Mouse (Mus musculus): Measurements from ENCODE around the gene Myom1. TPM values are rescaled to one million over a fixed set of nuclear protein-coding genes. Genes with fewer than 3 reads are reported as not detected.
"Not testable (repeated sequence)": the region's sequence is repeated elsewhere in the genome, so short reads cannot be mapped to it uniquely, and the experiment has no call there.

Gene Myom1
- 208 and 237 TPM in 2 replicates for polyA plus RNA-seq (2014; fragmentation: Nextera tagmentation; extraction: Ambion mirVana)

GRCm38 (mm10) chr17:71002081-71002743 lies at the start of gene Myom1:
Gene Myom1 (plus strand): TSS chr17:71002633.
- Histone ChIP-seq H3K36me3 (ENCODE audit: control insufficient read depth, insufficient read depth, low read length) (no peaks in the 10 kb centered on the region), H3K4me2 (peak within 1 kb of the TSS; percentile 64), H3K4me3 (ENCODE audit: low read depth, low read length) (peak within 1 kb of the TSS; percentile 96), H3K27ac (ENCODE audit: low read depth, low read length) (peak within 1 kb of the TSS; percentile 100), H3K9ac (ENCODE audit: low read depth, low read length) (peak within 1 kb of the TSS; percentile 100), H3K9me3 (replicated peaks; ENCODE audit: control insufficient read depth, low read length) (no peaks in the 10 kb centered on the region; the same call in 1 of the 2 replicates), H3K27me3 (ENCODE audit: control insufficient read depth, insufficient read depth, low read length) (no peaks in the 10 kb centered on the region), H3K4me1 (ENCODE audit: control insufficient read depth, insufficient read depth, low read length) (peaks cover 28% of the 10 kb centered on the region)
- peak; percentile 95 for ATAC-seq (replicated peaks; ENCODE audit: insufficient number of reproducible peaks, low FRiP score, low TSS enrichment)
- under 1% methylated on average over 65 of the region's 65 CpGs for WGBS (ENCODE audit: insufficient replicate concordance)

- H3K4me3 ChIP-seq (ENCODE audit: low read depth, low read length); H3K27ac ChIP-seq (ENCODE audit: low read depth, low read length); H3K4me2 ChIP-seq; H3K36me3 ChIP-seq (ENCODE audit: control insufficient read depth, insufficient read depth, low read length); H3K9ac ChIP-seq (ENCODE audit: low read depth, low read length); H3K4me1 ChIP-seq (ENCODE audit: control insufficient read depth, insufficient read depth, low read length); H3K9me3 ChIP-seq (replicated peaks; ENCODE audit: control insufficient read depth, low read length); H3K27me3 ChIP-seq (ENCODE audit: control insufficient read depth, insufficient read depth, low read length): not testable (repeated sequence)
- ATAC-seq (replicated peaks; ENCODE audit: insufficient number of reproducible peaks, low FRiP score, low TSS enrichment), result peak; percentile 100
- 82% methylated on average over 13 of the region's 13 CpGs for WGBS (ENCODE audit: insufficient replicate concordance)
These were observed 38.9 kb upstream of the Myom1 start for GRCm38 (mm10) chr17:70963546-70963945.

- 73% methylated on average over 2 of the region's 2 CpGs for WGBS (ENCODE audit: insufficient replicate concordance)
These were observed 37.2 kb upstream of the Myom1 start for GRCm38 (mm10) chr17:70965281-70965680.

DNA sequence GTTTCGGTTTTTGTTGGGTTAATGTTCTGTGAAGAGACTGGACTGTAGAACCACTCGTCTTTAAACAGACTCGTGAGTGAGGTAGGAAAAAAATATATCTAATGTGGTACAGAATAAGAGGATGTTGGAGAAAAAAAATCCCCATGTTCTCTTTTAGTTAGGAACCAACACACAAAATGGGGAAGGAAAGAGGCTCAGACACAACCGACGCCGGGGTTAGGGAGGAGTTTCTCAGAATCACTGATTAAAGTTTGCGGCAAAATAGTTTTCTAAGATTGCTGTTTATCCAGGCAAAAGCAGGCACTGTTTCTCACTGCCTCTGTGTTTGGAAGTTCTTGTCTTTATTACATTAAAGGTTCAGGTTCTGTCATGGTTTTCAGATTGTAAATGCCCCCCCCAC lies 36.3 kb upstream of the Myom1 start:
- 90% methylated on average over 7 of the region's 7 CpGs for WGBS (ENCODE audit: insufficient replicate concordance)
- no peak overlapping the region for H3K4me3 ChIP-seq (ENCODE audit: low read depth, low read length)
- no peak for ATAC-seq (replicated peaks; ENCODE audit: insufficient number of reproducible peaks, low FRiP score, low TSS enrichment)

More at GRCm38 (mm10) chr17:70965281-70965680, 37.2 kb upstream of the Myom1 start:
- no peaks in the 10 kb centered on the region for H3K4me1 ChIP-seq (ENCODE audit: control insufficient read depth, insufficient read depth, low read length)
- no peak overlapping the region for H3K27ac ChIP-seq (ENCODE audit: low read depth, low read length)
- H3K4me2 ChIP-seq, result no peak overlapping the region
- no peaks in the 10 kb centered on the region for H3K9me3 ChIP-seq (replicated peaks; ENCODE audit: control insufficient read depth, low read length)
- H3K4me3 ChIP-seq (ENCODE audit: low read depth, low read length), result no peak overlapping the region
- ATAC-seq (replicated peaks; ENCODE audit: insufficient number of reproducible peaks, low FRiP score, low TSS enrichment), result no peak
- H3K9ac ChIP-seq (ENCODE audit: low read depth, low read length), result no peak overlapping the region
- H3K36me3 ChIP-seq (ENCODE audit: control insufficient read depth, insufficient read depth, low read length), result no peaks in the 10 kb centered on the region
- no peaks in the 10 kb centered on the region for H3K27me3 ChIP-seq (ENCODE audit: control insufficient read depth, insufficient read depth, low read length)

GRCm38 (mm10) chr17:70967191-70967590 lies 35.2 kb upstream of the Myom1 start:
- Histone ChIP-seq H3K4me3 (ENCODE audit: low read depth, low read length) (no peak overlapping the region), H3K27me3 (ENCODE audit: control insufficient read depth, insufficient read depth, low read length) (no peaks in the 10 kb centered on the region), H3K4me1 (ENCODE audit: control insufficient read depth, insufficient read depth, low read length) (no peaks in the 10 kb centered on the region), H3K27ac (ENCODE audit: low read depth, low read length) (no peak overlapping the region), H3K9me3 (replicated peaks; ENCODE audit: control insufficient read depth, low read length) (no peaks in the 10 kb centered on the region), H3K9ac (ENCODE audit: low read depth, low read length) (no peak overlapping the region), H3K36me3 (ENCODE audit: control insufficient read depth, insufficient read depth, low read length) (no peaks in the 10 kb centered on the region), H3K4me2 (no peak overlapping the region)
- ATAC-seq (replicated peaks; ENCODE audit: insufficient number of reproducible peaks, low FRiP score, low TSS enrichment), result no peak
- 56% methylated on average over 9 of the region's 9 CpGs for WGBS (ENCODE audit: insufficient replicate concordance)

More for the DNA sequence above, 36.3 kb upstream of the Myom1 start:
- no peaks in the 10 kb centered on the region for H3K4me1 ChIP-seq (ENCODE audit: control insufficient read depth, insufficient read depth, low read length)
- H3K27me3 ChIP-seq (ENCODE audit: control insufficient read depth, insufficient read depth, low read length), result no peaks in the 10 kb centered on the region
- H3K4me2 ChIP-seq, result no peak overlapping the region
- H3K9me3 ChIP-seq (replicated peaks; ENCODE audit: control insufficient read depth, low read length), result no peaks in the 10 kb centered on the region
- no peaks in the 10 kb centered on the region for H3K36me3 ChIP-seq (ENCODE audit: control insufficient read depth, insufficient read depth, low read length)
- no peak overlapping the region for H3K27ac ChIP-seq (ENCODE audit: low read depth, low read length)
- H3K9ac ChIP-seq (ENCODE audit: low read depth, low read length), result no peak overlapping the region

DNA sequence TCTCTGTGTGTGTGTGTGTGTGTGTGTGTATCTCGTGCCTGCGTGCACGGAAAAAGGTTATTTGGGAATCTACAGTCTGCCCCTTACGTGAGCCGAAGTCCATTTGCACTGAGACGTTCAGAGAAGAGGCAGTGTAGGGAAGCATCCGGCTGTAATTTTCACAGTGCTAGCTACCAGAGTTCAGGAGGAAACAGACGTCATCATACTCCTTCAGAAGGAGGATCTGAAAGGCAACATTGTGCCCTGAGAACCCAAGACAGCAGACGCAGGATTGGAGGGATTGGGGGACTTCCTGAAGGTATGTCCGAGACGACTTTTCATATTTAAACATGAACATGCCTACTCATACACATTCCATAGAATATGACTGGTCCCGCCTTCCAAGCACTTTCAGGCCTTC lies 34.8 kb upstream of the Myom1 start:
- no peak for ATAC-seq (replicated peaks; ENCODE audit: insufficient number of reproducible peaks, low FRiP score, low TSS enrichment)

DNA sequence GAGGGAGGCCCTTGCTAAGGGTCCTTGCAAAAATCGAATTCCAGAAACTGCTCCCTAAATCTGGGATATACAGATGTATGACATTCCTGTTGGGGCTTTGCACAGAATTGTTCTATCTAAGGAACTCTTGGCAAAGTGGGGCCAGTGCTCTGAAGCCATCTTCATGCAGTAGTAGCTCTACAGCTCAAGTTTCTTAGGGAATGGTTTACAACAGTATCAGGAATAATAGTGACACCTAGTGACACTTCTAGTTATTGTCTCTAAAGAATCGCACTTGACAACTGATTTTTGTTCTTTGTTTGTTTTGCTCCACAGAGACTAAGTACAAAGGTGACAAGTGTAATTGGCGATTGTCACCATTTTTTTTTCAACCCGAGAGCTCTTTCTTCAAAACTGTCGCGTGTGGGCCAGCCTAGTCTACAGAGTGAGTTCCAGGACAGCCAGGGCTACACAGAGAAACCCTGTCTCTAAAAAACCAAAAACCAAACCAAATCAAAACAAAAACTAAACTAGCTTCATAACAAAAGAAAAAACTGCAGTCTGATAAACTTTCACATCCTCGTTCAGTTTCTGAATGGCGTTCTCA lies 33.7 kb upstream of the Myom1 start:
- ATAC-seq (replicated peaks; ENCODE audit: insufficient number of reproducible peaks, low FRiP score, low TSS enrichment), result no peak
- no peak overlapping the region for H3K4me2 ChIP-seq
- peaks cover 2% of the 10 kb centered on the region; the same call in 1 of the 2 replicates for H3K36me3 ChIP-seq (ENCODE audit: control insufficient read depth, insufficient read depth, low read length)
- no peaks in the 10 kb centered on the region for H3K9me3 ChIP-seq (replicated peaks; ENCODE audit: control insufficient read depth, low read length)
- peaks cover 3% of the 10 kb centered on the region; the same call in 1 of the 2 replicates for H3K4me1 ChIP-seq (ENCODE audit: control insufficient read depth, insufficient read depth, low read length)
- WGBS (ENCODE audit: insufficient replicate concordance), result 25% methylated on average over 8 of the region's 8 CpGs
- H3K27me3 ChIP-seq (ENCODE audit: control insufficient read depth, insufficient read depth, low read length), result no peaks in the 10 kb centered on the region
- H3K4me3 ChIP-seq (ENCODE audit: low read depth, low read length), result no peak overlapping the region
- H3K9ac ChIP-seq (ENCODE audit: low read depth, low read length), result no peak overlapping the region
- H3K27ac ChIP-seq (ENCODE audit: low read depth, low read length), result no peak overlapping the region

More for the DNA sequence above, 34.8 kb upstream of the Myom1 start:
- no peaks in the 10 kb centered on the region for H3K36me3 ChIP-seq (ENCODE audit: control insufficient read depth, insufficient read depth, low read length)
- no peak overlapping the region for H3K4me2 ChIP-seq
- 63% methylated on average over 12 of the region's 12 CpGs for WGBS (ENCODE audit: insufficient replicate concordance)
- no peak overlapping the region for H3K4me3 ChIP-seq (ENCODE audit: low read depth, low read length)
- no peak overlapping the region for H3K27ac ChIP-seq (ENCODE audit: low read depth, low read length)
- H3K9me3 ChIP-seq (replicated peaks; ENCODE audit: control insufficient read depth, low read length), result no peaks in the 10 kb centered on the region
- no peaks in the 10 kb centered on the region for H3K4me1 ChIP-seq (ENCODE audit: control insufficient read depth, insufficient read depth, low read length)
- no peak overlapping the region for H3K9ac ChIP-seq (ENCODE audit: low read depth, low read length)
- H3K27me3 ChIP-seq (ENCODE audit: control insufficient read depth, insufficient read depth, low read length), result no peaks in the 10 kb centered on the region

DNA sequence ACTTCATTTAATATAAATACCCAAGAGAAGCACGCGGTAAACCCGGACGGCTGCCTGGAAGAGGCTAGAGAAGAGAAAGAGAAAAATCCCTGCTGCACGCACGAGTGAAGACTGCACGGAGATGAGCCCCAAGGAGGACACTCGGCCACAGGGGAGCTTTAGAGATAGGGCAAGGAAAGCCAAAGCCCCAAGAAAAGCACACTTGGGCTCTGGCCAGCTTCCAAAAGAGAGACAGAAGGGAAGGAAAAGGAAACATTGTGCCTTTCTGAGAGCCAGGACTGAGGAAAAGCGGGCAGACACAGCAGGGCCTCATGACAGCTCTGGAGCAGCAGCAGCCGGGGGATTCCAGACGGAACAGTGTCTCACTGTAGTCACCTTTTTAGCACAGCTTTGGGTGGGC lies 31.2 kb upstream of the Myom1 start:
- Histone ChIP-seq H3K36me3 (ENCODE audit: control insufficient read depth, insufficient read depth, low read length) (peaks cover 2% of the 10 kb centered on the region; the same call in 1 of the 2 replicates), H3K9ac (ENCODE audit: low read depth, low read length) (no peak overlapping the region), H3K9me3 (replicated peaks; ENCODE audit: control insufficient read depth, low read length) (no peaks in the 10 kb centered on the region), H3K27ac (ENCODE audit: low read depth, low read length) (no peak overlapping the region), H3K4me1 (ENCODE audit: control insufficient read depth, insufficient read depth, low read length) (peaks cover 3% of the 10 kb centered on the region; the same call in 1 of the 2 replicates), H3K27me3 (ENCODE audit: control insufficient read depth, insufficient read depth, low read length) (no peaks in the 10 kb centered on the region), H3K4me3 (ENCODE audit: low read depth, low read length) (no peak overlapping the region), H3K4me2 (no peak overlapping the region)
- no peak for ATAC-seq (replicated peaks; ENCODE audit: insufficient number of reproducible peaks, low FRiP score, low TSS enrichment)
- 67% methylated on average over 11 of the region's 11 CpGs for WGBS (ENCODE audit: insufficient replicate concordance)

All from heart, embryonic 11.5 days (tissue).